Mouse (Mus musculus): ENCODE results near the gene Ldhd. TPM values are rescaled to one million over a fixed set of nuclear protein-coding genes. Genes with fewer than 3 reads are reported as not detected.
A peak's percentile ranks its signal among the peaks of the same experiment; 100 is the strongest.

Ldhd gene
- polyA plus RNA-seq, 1 experiment from 2014 or later: 0.21 TPM

DNA sequence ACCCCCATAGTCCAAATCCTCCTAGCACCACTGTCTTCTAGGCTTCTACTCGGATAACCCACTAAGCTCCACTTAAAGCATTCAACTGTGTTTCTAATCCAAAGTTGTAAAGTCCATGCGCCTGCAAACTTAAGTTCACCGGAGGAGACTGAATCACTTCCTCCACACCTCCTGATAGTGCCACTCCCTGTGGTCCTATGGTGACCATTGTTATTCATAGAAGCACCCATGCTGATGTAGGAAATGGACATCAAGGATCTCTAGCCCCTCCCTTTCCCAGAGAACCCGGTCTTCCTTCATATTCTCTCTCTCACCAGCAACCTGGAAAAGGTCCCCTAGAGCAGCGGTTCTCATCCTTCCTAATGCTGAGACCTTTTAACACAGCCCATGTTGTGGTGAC, 17.0 kb downstream of the Ldhd start:
- Histone ChIP-seq H3K9ac (ENCODE audit: low read length) (no peak overlapping the region), H3K36me3 (ENCODE audit: control insufficient read depth, insufficient read depth, low read length) (no peaks in the 10 kb centered on the region), H3K9me3 (ENCODE audit: control insufficient read depth, low read length) (no peaks in the 10 kb centered on the region), H3K27me3 (ENCODE audit: control insufficient read depth, insufficient read depth, low read length) (no peaks in the 10 kb centered on the region), H3K4me2 (ENCODE audit: low read depth) (no peak overlapping the region), H3K4me3 (ENCODE audit: low read depth, low read length) (no peak overlapping the region), H3K27ac (ENCODE audit: low read depth, low read length) (no peak overlapping the region), H3K4me1 (ENCODE audit: control insufficient read depth, insufficient read depth, low read length) (no peaks in the 10 kb centered on the region)
- ATAC-seq (ENCODE audit: insufficient read depth, low FRiP score, low TSS enrichment): no peak
- whole genome bisulfite sequencing: 79% methylated on average over 5 of the region's 5 CpGs
- no peak for DNase-seq (ENCODE audit: low spot score)

- WGBS: 90% methylated on average over 7 of the region's 7 CpGs
- Histone ChIP-seq H3K4me1 (ENCODE audit: control insufficient read depth, insufficient read depth, low read length) (no peaks in the 10 kb centered on the region), H3K9me3 (ENCODE audit: control insufficient read depth, low read length) (no peaks in the 10 kb centered on the region), H3K4me2 (ENCODE audit: low read depth) (no peak overlapping the region), H3K9ac (ENCODE audit: low read length) (no peak overlapping the region), H3K4me3 (ENCODE audit: low read depth, low read length) (no peak overlapping the region), H3K27me3 (ENCODE audit: control insufficient read depth, insufficient read depth, low read length) (no peaks in the 10 kb centered on the region), H3K36me3 (ENCODE audit: control insufficient read depth, insufficient read depth, low read length) (no peaks in the 10 kb centered on the region), H3K27ac (ENCODE audit: low read depth, low read length) (no peak overlapping the region)
- ATAC-seq (ENCODE audit: insufficient read depth, low FRiP score, low TSS enrichment): no peak
- no peak for DNase-seq (ENCODE audit: low spot score)
These were observed 22.8 kb downstream of the Ldhd start for GRCm38 (mm10) chr8:111607414-111607813.

GRCm38 (mm10) chr8:111606961-111607360, 23.2 kb downstream of the Ldhd start:
- Histone ChIP-seq H3K9me3 (ENCODE audit: control insufficient read depth, low read length) (no peaks in the 10 kb centered on the region), H3K4me1 (ENCODE audit: control insufficient read depth, insufficient read depth, low read length) (no peaks in the 10 kb centered on the region), H3K4me3 (ENCODE audit: low read depth, low read length) (no peak overlapping the region), H3K4me2 (ENCODE audit: low read depth) (no peak overlapping the region), H3K27ac (ENCODE audit: low read depth, low read length) (no peak overlapping the region), H3K9ac (ENCODE audit: low read length) (no peak overlapping the region), H3K36me3 (ENCODE audit: control insufficient read depth, insufficient read depth, low read length) (no peaks in the 10 kb centered on the region), H3K27me3 (ENCODE audit: control insufficient read depth, insufficient read depth, low read length) (no peaks in the 10 kb centered on the region)
- 85% methylated on average over 9 of the region's 9 CpGs for WGBS
- DNase-seq (ENCODE audit: low spot score): no peak
- ATAC-seq (ENCODE audit: insufficient read depth, low FRiP score, low TSS enrichment): no peak

DNA sequence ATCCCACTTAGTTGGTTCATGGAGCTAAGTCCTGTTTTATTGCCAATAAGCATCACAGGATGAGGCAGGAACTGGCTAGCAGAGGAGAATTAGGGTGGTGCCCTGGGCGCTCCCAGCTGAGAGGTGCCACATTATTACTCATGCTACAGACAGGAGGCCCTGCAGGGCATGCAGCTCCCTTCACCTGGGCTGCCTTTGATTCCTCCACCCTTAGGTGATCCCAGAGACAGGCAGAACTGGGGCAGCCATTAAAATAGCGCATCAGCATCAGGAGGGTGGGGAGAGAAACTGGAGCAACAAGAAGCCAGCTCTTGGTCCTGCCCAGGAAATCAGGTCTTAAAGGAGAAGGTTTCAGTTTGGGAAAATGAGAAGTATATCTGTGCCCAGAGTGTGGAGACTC, 25.2 kb downstream of the Ldhd start:
- no peaks in the 10 kb centered on the region for H3K4me1 ChIP-seq (ENCODE audit: control insufficient read depth, insufficient read depth, low read length)
- H3K4me3 ChIP-seq (ENCODE audit: low read depth, low read length): no peak overlapping the region
- whole genome bisulfite sequencing: 88% methylated on average over 2 of the region's 2 CpGs
- H3K4me2 ChIP-seq (ENCODE audit: low read depth): no peak overlapping the region
- H3K36me3 ChIP-seq (ENCODE audit: control insufficient read depth, insufficient read depth, low read length): no peaks in the 10 kb centered on the region
- H3K27me3 ChIP-seq (ENCODE audit: control insufficient read depth, insufficient read depth, low read length): no peaks in the 10 kb centered on the region
- ATAC-seq (ENCODE audit: insufficient read depth, low FRiP score, low TSS enrichment) (no peak), DNase-seq (ENCODE audit: low spot score) (no peak)
- no peak overlapping the region for H3K9ac ChIP-seq (ENCODE audit: low read length)
- no peak overlapping the region for H3K27ac ChIP-seq (ENCODE audit: low read depth, low read length)
- no peaks in the 10 kb centered on the region for H3K9me3 ChIP-seq (ENCODE audit: control insufficient read depth, low read length)

DNA sequence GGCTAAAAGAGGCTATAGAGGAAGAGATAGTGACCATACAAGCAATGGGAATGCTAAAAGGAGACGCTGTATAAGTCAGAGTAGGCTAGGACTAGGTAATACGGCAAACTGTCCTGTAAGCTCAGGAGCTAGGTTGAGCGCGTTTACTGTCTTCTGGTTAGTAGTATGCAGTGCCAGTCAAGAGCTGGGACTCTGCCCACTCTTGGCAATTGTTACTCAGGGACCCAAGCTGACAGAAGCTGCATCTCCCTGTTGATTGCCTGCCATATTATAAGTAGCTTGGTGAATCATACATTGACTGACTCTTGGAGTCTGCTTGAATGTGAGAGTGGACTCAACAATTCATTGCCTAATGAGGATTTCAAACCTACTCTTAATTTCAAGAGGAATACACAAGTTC, 28.1 kb downstream of the Ldhd start:
- H3K9me3 ChIP-seq (ENCODE audit: control insufficient read depth, low read length): no peaks in the 10 kb centered on the region
- no peak overlapping the region for H3K4me2 ChIP-seq (ENCODE audit: low read depth)
- no peak overlapping the region for H3K4me3 ChIP-seq (ENCODE audit: low read depth, low read length)
- H3K4me1 ChIP-seq (ENCODE audit: control insufficient read depth, insufficient read depth, low read length): no peaks in the 10 kb centered on the region
- no peaks in the 10 kb centered on the region for H3K27me3 ChIP-seq (ENCODE audit: control insufficient read depth, insufficient read depth, low read length)
- DNase-seq (ENCODE audit: low spot score) (no peak), ATAC-seq (ENCODE audit: insufficient read depth, low FRiP score, low TSS enrichment) (no peak)
- WGBS: 100% methylated on average over 4 of the region's 4 CpGs
- no peaks in the 10 kb centered on the region for H3K36me3 ChIP-seq (ENCODE audit: control insufficient read depth, insufficient read depth, low read length)
- no peak overlapping the region for H3K27ac ChIP-seq (ENCODE audit: low read depth, low read length)
- no peak overlapping the region for H3K9ac ChIP-seq (ENCODE audit: low read length)

- no peak overlapping the region for H3K27ac ChIP-seq (ENCODE audit: low read depth, low read length)
- H3K4me1 ChIP-seq (ENCODE audit: control insufficient read depth, insufficient read depth, low read length): peaks cover 14% of the 10 kb centered on the region
- H3K27me3 ChIP-seq (ENCODE audit: control insufficient read depth, insufficient read depth, low read length): no peaks in the 10 kb centered on the region
- DNase-seq (ENCODE audit: low spot score) (no peak), ATAC-seq (ENCODE audit: insufficient read depth, low FRiP score, low TSS enrichment) (no peak)
- no peak overlapping the region for H3K4me2 ChIP-seq (ENCODE audit: low read depth)
- H3K9ac ChIP-seq (ENCODE audit: low read length): no peak overlapping the region
- H3K9me3 ChIP-seq (ENCODE audit: control insufficient read depth, low read length): no peaks in the 10 kb centered on the region
- no peak overlapping the region for H3K4me3 ChIP-seq (ENCODE audit: low read depth, low read length)
- WGBS: 85% methylated on average over 9 of the region's 9 CpGs
- no peaks in the 10 kb centered on the region for H3K36me3 ChIP-seq (ENCODE audit: control insufficient read depth, insufficient read depth, low read length)
These were observed 30.3 kb downstream of the Ldhd start for GRCm38 (mm10) chr8:111599707-111600444.

- no peak for ATAC-seq (ENCODE audit: insufficient read depth, low FRiP score, low TSS enrichment)
- Histone ChIP-seq H3K4me2 (ENCODE audit: low read depth) (no peak overlapping the region), H3K27me3 (ENCODE audit: control insufficient read depth, insufficient read depth, low read length) (no peaks in the 10 kb centered on the region), H3K4me3 (ENCODE audit: low read depth, low read length) (no peak overlapping the region), H3K9me3 (ENCODE audit: control insufficient read depth, low read length) (no peaks in the 10 kb centered on the region), H3K27ac (ENCODE audit: low read depth, low read length) (no peak overlapping the region), H3K4me1 (ENCODE audit: control insufficient read depth, insufficient read depth, low read length) (peaks cover 14% of the 10 kb centered on the region), H3K9ac (ENCODE audit: low read length) (no peak overlapping the region), H3K36me3 (ENCODE audit: control insufficient read depth, insufficient read depth, low read length) (no peaks in the 10 kb centered on the region)
- DNase-seq (ENCODE audit: low spot score): no peak
- whole genome bisulfite sequencing: 38% methylated on average over 1 of the region's 1 CpGs
These were observed 32.9 kb downstream of the Ldhd start for GRCm38 (mm10) chr8:111597310-111597709.

- no peaks in the 10 kb centered on the region for H3K36me3 ChIP-seq (ENCODE audit: control insufficient read depth, insufficient read depth, low read length)
- no peaks in the 10 kb centered on the region for H3K9me3 ChIP-seq (ENCODE audit: control insufficient read depth, low read length)
- no peak overlapping the region for H3K4me2 ChIP-seq (ENCODE audit: low read depth)
- ATAC-seq (ENCODE audit: insufficient read depth, low FRiP score, low TSS enrichment): no peak
- WGBS: 69% methylated on average over 3 of the region's 3 CpGs
- DNase-seq (ENCODE audit: low spot score): no peak
- H3K4me1 ChIP-seq (ENCODE audit: control insufficient read depth, insufficient read depth, low read length): peaks cover 14% of the 10 kb centered on the region
- no peak overlapping the region for H3K4me3 ChIP-seq (ENCODE audit: low read depth, low read length)
- no peak overlapping the region for H3K9ac ChIP-seq (ENCODE audit: low read length)
- H3K27ac ChIP-seq (ENCODE audit: low read depth, low read length): 0 out of 2 replicates have a peak overlapping the region, but pooled peaks have one; percentile 14
- H3K27me3 ChIP-seq (ENCODE audit: control insufficient read depth, insufficient read depth, low read length): no peaks in the 10 kb centered on the region
These were observed 33.7 kb downstream of the Ldhd start for GRCm38 (mm10) chr8:111596485-111596821.

- DNase-seq (ENCODE audit: low spot score): no peak
- no peaks in the 10 kb centered on the region for H3K27me3 ChIP-seq (ENCODE audit: control insufficient read depth, insufficient read depth, low read length)
- H3K4me1 ChIP-seq (ENCODE audit: control insufficient read depth, insufficient read depth, low read length): peaks cover 14% of the 10 kb centered on the region
- no peak for ATAC-seq (ENCODE audit: insufficient read depth, low FRiP score, low TSS enrichment)
- H3K36me3 ChIP-seq (ENCODE audit: control insufficient read depth, insufficient read depth, low read length): no peaks in the 10 kb centered on the region
- H3K27ac ChIP-seq (ENCODE audit: low read depth, low read length): 0 out of 2 replicates have a peak overlapping the region, but pooled peaks have one; percentile 14
- WGBS: 92% methylated on average over 15 of the region's 15 CpGs
- H3K4me3 ChIP-seq (ENCODE audit: low read depth, low read length): no peak overlapping the region
- no peak overlapping the region for H3K4me2 ChIP-seq (ENCODE audit: low read depth)
- H3K9me3 ChIP-seq (ENCODE audit: control insufficient read depth, low read length): no peaks in the 10 kb centered on the region
- no peak overlapping the region for H3K9ac ChIP-seq (ENCODE audit: low read length)
These were observed 34.3 kb downstream of the Ldhd start for GRCm38 (mm10) chr8:111595712-111596484.
